Mouse (Mus musculus) left cerebral cortex, adult 8-10 months (tissue): Measurements from ENCODE around the gene Gpatch3. TPM values are rescaled to one million over a fixed set of nuclear protein-coding genes. Genes with fewer than 3 reads are reported as not detected.

ENCODE experiments used
- DNase-seq, 2 experiments: peaks; one replicate each; pipeline ENCODE4 v3.0.0; 2022; ENCODE audit warnings: low spot score in 2 of 2
- microRNA-seq, 2 experiments: library from miRNA; unstranded; fragments of <30 nt; microRNA quantifications; one replicate each; pipeline ENCODE4 v1.2.0; 2022
- total RNA-seq, 4 experiments: library from RNA; stranded (reverse); gene quantifications; 2 replicates each; pipeline ENCODE4 v1.2.4; 2022

The Gpatch3 gene
- total RNA-seq, 4 experiments from 2014 or later, result 6.8 to 8.9 (median 7.4) TPM

DNA sequence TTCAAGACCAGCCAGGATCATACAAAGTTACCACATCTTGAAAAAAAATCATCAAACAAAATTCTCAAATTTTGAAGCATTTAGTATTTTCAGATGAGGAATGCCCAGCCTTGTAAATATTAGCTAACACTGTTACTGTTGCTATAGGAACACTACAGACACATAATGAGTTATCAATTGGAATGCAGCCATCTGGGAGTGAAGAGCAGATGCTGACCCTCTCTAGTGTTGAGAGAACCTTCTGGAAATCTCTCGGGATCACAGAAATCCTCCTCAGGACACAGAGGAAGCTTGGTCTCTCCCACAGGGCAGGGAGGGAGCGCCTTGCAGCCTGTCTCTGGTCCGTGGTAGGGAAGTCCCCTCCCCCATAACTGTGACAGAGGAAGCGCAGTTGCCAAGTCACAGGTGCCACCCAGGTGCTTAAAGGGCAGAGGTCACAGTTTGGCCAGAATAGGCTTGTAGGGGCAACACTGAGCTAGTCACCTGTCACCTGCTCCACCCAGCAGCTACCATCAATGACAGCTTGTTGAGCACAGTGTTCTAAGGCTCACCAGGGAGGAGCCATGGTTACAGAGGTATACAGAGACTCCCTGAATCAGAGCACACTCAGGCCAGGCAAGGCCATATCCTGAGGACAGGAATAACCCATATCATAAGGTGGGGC lies 45.1 kb downstream of the Gpatch3 start:
- no peak for DNase-seq

DNA sequence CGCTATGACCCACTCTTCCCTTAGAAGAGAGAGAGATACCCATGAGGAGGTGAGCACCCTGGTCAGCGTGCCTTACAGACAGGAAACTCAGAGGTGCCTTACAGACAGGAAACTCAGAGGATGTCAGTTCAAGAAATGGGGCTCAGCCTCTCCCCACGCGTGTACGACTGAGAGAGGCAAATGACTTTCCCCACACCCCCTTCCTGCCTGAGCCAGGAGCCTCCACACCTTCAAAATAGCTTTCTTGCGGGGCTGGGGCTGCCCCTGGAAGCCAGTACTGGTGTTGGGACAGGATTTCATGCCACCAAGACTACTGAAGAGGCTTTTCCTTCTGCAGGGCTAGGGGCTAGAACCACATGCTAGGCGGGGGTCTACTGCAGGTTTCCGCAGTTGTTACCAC lies 46.1 kb downstream of the Gpatch3 start:
- DNase-seq, result no peak

DNA sequence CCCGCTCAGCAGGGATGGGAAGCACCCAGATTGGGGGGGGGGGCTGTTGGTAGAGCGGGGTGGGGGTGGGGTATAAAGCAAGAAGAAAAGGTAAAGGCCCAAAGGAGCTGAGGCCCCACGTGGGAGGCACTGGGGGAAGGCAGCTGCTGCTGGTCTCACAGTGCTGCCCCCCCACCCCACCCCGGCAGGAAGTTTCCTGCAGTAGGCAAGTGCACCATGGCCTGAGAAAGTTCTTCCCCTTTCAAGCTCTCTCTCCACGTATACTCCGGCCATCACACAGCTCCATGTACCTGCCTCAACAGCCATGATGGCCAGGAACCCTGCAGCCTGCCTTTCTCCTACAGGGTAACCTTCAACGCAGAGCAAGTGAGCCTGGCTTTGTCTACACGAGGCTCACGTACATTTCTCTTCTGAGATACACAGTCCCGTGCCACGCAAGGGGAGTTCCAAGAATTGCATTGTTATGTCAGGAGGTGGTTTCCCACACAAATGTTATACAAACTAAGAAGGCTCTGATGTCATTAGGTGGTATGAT lies 47.7 kb downstream of the Gpatch3 start:
- no peak for DNase-seq

DNA sequence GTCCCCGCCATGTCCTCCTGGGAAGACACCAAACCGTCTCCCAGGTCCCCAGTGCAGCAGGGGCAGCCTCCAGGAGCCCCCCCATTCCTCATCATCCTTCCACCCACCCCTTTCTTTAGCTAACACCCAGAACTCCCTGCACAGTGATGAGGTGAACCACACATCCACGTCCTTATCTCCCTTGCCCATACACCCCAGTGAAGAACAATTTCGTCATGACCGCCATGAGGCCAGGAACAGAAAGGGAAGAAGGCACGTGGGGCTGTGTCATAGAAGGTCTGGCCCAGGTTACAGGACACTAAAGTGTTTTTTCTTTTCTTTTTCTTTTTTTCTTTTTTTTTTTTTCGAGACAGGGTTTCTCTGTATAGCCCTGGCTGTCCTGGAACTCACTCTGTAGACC lies 50.3 kb downstream of the Gpatch3 start:
- DNase-seq, result no peak

DNA sequence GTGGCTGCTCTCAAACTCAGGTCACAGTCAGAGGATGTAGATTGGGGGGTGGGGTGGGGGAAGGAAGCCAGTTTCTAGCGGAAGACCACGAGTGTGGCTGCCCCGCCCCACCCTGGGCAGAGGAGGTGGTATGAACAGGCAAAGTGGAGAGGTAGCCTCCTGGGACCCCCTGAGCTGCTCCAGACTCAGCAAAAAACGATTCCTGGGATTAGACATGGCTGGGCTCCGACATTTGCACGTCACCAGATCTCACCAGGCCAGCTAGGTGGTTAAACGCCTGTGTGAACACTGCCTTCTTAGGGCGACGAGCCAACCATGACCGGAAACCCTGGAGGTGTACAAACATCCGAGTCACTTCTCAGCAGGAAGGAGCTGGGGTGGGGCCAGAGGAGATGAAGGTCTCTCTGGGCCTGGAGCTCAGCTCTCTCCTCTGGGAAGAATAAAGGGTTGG lies 51.1 kb downstream of the Gpatch3 start:
- no peak for DNase-seq

DNA sequence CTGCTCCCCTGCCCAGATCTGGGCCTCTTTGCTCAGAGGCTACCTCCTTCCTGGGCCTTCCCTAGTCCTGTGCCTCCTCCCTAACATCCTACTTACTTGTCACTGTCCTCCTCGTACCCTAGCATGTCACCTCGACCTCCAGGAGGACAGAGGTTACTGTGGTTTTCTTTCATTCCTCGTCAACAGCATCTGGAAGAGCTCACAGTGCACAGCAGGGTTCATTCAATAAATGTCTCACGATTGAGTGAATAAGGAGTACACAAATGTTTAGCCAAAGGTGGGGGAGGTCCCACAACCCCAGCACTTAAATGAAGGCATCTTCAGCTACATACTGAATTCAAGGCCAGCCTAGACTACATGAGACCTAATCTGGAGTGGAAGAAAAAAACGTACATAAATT lies 51.7 kb downstream of the Gpatch3 start:
- DNase-seq, result no peak

DNA sequence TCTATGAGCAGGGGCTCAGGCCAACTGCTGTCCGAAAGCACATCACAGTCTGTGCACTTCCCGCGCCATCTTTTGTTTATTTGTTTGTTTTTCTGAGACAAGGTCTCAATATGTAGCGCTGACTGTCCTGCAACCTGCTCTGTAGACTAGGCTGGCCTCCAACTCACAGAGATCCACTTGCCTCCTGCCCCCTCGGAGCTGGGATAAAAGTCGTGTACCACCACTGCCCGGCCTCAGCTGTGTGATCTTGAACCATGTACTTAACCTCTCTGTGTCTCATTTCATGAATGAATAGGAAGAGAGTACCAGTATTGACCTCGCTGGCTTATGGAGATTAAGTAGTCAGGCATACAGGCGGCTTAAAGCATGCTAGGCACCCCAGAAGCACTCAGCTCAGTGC lies 52.1 kb downstream of the Gpatch3 start:
- DNase-seq, result no peak

DNA sequence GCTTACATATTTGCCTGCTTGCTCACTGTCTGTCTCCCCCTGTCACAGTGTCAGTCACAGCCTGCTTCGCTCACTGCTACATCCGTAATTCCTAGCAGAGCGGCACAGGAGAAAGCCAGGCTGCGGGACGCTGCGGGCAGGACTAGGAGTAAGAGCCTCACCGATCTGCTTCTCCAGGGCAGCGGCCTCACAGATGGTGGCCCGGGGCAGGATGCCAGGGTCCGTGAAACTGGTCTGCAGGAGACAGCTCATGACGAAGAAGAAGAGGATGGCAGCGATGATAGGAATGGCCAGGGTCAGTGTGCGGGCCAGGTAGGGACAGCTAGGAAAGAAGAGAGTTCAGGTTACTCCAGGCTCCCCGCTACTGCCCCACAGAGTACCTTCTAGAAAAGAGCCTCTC lies 52.5 kb downstream of the Gpatch3 start:
- no peak for DNase-seq

DNA sequence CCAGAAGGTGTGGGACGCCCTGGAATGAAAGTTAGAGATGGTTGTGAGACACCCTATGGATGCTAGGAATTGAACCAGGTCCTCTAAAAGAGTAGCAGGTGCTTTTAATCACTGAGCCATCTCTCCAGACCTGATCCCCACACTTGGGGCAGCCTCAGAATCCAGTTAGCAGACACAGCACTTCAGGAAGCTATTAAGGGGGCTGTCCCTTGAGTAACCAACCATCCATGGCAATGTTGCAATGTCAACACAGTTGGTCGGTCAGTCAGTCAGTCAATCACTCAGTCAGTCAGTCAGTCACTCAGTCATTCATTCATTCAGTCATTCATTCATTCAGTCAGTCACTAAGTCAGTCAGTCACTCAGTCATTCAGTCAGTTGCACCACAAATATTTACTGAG lies 54.0 kb downstream of the Gpatch3 start:
- DNase-seq, result no peak

DNA sequence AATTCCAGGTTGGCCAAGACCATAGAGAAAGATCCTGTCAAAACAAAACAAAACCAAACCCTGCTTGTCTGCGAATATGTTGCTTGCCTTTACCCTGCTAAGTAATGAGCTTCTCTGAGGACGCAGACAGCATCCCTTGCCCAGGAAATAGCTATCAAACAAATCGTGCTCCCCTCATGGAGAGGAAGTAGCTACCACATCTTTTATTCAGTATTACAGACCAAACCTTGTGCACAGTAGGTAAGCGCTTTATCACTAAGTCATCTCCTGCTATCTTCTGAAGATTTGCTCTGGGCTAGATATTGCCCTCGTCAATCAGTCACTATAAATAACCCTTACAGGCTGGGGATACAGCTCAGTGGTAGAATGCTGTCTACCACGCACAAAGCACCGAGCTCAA lies 54.6 kb downstream of the Gpatch3 start:
- DNase-seq, result no peak

DNA sequence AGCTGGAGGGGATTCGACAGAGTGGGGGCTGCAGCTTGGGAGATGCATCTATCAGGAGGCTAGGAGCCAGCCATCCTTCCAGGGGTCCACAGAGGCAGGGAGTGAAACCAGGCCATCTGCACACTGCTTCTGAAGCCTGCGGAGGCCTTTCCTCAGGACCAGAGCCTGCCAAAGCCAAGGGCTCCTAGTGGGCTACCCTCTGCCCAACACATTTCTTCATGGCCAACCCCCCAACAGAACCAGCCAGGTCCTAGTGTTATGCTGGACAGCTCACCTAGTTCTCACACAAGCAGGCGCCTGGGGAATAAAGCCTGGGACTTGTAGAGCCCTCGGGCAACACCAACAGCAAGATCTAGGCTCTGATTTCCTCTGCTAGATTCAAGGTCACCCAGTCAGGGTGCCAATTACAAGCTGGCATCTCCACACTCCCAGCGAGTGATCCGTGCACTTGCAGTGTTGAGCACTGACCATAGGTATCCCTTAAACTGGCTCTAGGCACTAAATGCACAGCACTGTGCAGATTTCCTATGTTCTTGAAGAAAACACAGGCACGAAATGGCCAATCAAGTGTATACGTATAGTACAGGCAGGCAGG lies 55.9 kb downstream of the Gpatch3 start:
- no peak for DNase-seq

DNA sequence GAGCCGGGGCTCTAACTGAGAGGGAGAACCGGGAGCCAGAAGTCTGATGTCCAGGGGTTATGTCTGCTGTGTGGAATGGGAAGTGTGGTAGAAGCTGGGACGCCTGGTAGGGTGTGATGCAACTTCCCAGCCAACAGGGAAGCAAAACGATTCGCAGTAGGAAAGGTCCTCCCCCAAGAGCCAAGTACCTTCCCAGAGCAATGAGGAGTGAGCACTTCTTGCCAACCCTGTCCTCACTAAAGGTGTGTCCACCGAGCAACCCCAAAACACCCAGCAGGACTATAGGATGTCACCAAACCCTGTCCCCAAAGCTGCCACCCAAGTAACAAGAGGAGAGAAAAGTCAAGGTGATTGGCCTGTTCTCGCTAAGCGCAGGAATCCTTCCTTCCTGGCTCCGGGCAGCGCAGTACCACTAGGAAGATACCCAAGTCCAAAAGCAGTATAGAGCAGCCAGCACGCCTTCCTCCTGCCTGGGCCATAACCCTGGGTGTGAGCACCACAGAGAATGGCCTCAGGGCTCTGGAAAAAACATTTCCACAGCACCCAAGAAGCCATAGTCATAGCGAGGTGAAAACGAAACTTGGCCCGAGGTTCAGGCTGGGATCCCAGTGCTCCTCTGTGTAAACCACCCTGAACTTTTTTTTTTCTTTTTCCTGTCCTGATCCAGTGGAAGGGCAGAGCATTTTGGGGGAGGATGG lies 56.7 kb downstream of the Gpatch3 start:
- DNase-seq, result no peak

DNA sequence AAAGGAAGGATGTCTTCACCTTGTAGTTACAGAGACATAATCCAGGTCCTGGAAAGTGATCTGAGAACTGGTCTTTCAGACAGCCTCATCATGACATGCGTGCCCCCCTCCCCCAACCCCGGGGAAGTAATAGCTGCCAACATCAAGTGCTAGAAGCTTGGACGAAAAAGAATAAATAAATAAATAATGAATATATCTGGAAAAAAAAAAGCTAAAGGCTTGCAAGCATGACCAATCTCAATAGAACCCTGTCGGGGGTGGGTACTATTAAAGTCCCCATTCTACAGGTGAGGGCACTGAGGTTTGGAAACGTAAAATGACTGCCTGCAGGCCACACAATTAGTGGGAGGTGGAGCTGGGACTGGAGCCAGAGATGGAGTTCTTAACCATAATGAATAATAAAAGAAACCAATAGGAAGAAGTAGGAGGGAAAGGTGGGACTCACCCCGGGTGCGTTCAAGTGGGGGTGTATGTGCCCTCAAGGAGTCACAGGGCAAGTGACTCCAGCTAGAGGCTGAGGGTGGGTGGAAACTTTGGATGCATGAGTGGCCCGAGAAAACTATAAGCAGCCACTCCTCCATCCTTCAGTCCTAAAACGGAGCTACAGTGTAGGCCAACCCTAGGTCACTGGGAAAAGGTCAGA lies 57.3 kb downstream of the Gpatch3 start:
- DNase-seq, result no peak

DNA sequence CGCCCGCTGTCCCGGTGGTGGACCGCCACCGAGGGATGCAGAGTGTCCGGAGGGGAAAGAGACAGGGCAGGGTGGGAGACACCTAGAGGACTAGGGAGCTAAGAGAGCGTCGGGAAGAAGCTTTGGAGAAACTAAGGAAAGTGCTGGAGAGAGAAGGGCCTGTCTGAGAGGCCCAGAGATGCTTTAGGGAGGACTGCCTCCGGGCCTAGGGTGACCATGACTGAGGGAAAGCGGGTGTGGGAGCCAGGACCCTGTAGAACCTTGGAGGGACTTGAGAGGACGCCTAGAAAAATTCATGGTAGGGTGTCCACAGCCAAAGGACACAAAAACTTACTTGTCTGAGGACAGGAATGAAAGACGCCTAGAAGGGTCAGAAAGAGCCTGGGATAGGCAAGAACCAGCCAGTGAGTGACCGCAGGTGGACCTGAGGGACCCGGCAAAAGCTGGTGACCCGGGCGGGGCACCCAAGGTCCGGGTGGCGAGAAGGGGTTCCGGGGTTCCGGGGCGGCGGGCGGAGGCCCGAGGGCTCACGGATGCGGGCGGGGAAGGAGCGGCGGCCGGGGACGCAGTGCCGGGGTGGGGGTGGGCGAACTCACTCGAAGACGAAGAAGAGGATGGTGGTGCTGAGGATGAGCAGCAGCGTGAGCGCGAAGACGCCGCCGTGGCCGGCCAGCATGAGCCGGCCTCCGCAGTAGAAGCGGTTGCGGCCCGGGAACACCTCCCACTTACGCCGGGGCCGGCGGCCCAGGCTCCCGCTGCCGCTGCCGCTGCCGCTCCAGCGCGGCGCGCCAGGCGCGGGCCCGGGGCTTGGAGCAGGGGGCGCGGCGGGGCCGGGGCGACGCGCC lies 58.2 kb downstream of the Gpatch3 start:
- DNase-seq, result no peak

DNA sequence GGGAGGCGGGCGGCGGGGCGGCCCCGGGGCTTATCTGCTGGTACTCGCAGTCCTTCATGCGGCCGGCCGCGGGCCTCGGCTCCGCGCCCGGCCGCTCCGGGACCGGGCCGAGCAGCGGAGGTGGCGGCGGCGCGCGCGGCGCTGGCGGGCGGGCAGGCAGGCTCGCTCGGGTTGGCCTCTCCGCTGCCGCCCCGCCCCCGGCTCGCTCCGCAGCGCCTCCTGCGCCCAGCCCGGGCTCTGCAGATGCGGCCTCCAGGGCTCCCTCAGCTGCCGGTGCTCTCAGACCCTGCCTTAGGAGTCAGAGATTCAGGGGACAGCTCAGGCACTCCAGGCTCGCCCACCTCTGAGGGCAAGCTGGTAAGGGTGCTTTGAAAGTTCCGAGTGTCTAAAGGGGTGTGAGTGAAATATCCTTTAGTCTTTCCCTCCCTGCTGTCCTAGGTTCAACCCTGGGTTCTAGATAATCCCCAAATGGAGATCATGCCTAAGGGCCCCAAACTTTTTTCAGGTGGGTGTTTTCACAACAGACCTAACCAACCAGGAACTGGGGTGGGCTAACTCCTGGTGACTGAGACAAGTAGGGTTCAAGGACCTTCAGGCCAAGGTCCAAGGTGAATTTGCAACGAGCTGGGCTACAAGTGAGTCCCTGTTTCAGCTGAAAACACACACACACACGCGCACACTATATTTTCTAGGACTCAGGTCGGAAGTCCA lies 58.9 kb downstream of the Gpatch3 start:
- peak; percentile 72 to 78 for DNase-seq

Small RNAs within 50 kb of the gene (microRNA-seq; reads per million reads assigned to microRNA genes)
- gene Gm23158, result 0 reads per million in 2 experiments

Other genes starting within 250 kb of the Gpatch3 start
- 10 to 100 TPM; 53.6 to 58.0 (median 54.3) TPM for gene Wdtc1, start 221.3 kb upstream of the Gpatch3 start, total RNA-seq
- 10 to 100 TPM; 52.8 to 59.1 (median 55.7) TPM for gene Slc9a1, start 205.0 kb upstream of the Gpatch3 start, total RNA-seq
- under 1 TPM in 2 of 4 experiments, not detected in 2; 0.14 to 0.26 TPM for gene Tent5b, start 94.6 kb upstream of the Gpatch3 start, total RNA-seq
- gene Trnp1, start 76.2 kb upstream of the Gpatch3 start, total RNA-seq, result 100 to 1,000 TPM; 177 to 204 (median 186) TPM
- gene Kdf1, start 55.8 kb upstream of the Gpatch3 start, total RNA-seq, result under 1 TPM in 2 of 4 experiments, not detected in 2; 0.35 to 0.62 TPM
- 100 to 1,000 TPM; 139 to 165 (median 156) TPM for gene Nudc, start 28.7 kb upstream of the Gpatch3 start, total RNA-seq
- gene Nr0b2, start 21.4 kb upstream of the Gpatch3 start, total RNA-seq, result not detected
- gene Gpn2, start 9.6 kb downstream of the Gpatch3 start, total RNA-seq, result 10 to 100 TPM; 10.4 to 12.4 (median 11.3) TPM
- gene Sfn, start 27.4 kb downstream of the Gpatch3 start, total RNA-seq, result 1 to 10 TPM; 1.6 to 2.2 (median 1.8) TPM
- 10 to 100 TPM; 33.8 to 57.7 (median 44.6) TPM for gene Zdhhc18, start 75.4 kb downstream of the Gpatch3 start, total RNA-seq
- 10 to 100 TPM in 2 of 4 experiments, 1 to 10 TPM in 2; 8.4 to 10.9 (median 9.9) TPM for gene Pigv, start 97.9 kb downstream of the Gpatch3 start, total RNA-seq
- 10 to 100 TPM; 86.3 to 93.9 (median 90.7) TPM for gene Arid1a, start 182.0 kb downstream of the Gpatch3 start, total RNA-seq